Mouse (Mus musculus) heart, embryonic 14.5 days (tissue): ENCODE data around the gene Kat2b. TPM values are rescaled to one million over a fixed set of nuclear protein-coding genes. Genes with fewer than 3 reads are reported as not detected.
"Not testable (repeated sequence)": the region's sequence is repeated elsewhere in the genome, so short reads cannot be mapped to it uniquely, and the experiment has no call there.

ENCODE experiments used
- ATAC-seq: fragments of 200-750 bp; cut with Nextera tagmentation; 2 replicates; pipeline ENCODE4 v1.8.0; 2017; ENCODE audit warnings: low read depth, moderate TSS enrichment; ENCODE audit not compliant: insufficient number of reproducible peaks, insufficient read depth, low FRiP score
- H3K27ac ChIP-seq, 2 experiments: fragments of 200-500 bp in 1 of 2; fragments of 300-500 bp in 1 of 2; sonication (generic) in 1 of 2; replicated peaks in 1 of 2; 2 replicates each; pipeline ENCODE4 v1.5.1; 2012 to 2014; ENCODE audit warnings: low read depth in 2 of 2, low read length in 2 of 2, control low read depth in 1 of 2, mild to moderate bottlenecking in 1 of 2, mixed read lengths in 1 of 2; ENCODE audit not compliant: control insufficient read depth in 1 of 2, insufficient read depth in 1 of 2
- H3K27me3 ChIP-seq: fragments of 300-500 bp; sonication (generic); 2 replicates; pipeline ENCODE4 v1.6.1; 2014; ENCODE audit warnings: mild to moderate bottlenecking, low read length, control low read depth; ENCODE audit not compliant: control insufficient read depth, insufficient read depth
- H3K36me3 ChIP-seq: fragments of 300-500 bp; sonication (generic); 2 replicates; pipeline ENCODE4 v1.6.1; 2014; ENCODE audit warnings: mild to moderate bottlenecking, control low read depth, low read length, mixed read lengths; ENCODE audit not compliant: control insufficient read depth, insufficient read depth
- H3K4me1 ChIP-seq, 2 experiments: fragments of 200-500 bp in 1 of 2; fragments of 300-500 bp in 1 of 2; sonication (generic) in 1 of 2; 2 replicates each; pipeline ENCODE4 v1.6.1; 2012 to 2014; ENCODE audit warnings: low read length in 2 of 2, control low read depth in 1 of 2, mixed read lengths in 1 of 2; ENCODE audit not compliant: control insufficient read depth in 2 of 2, insufficient read depth in 2 of 2
- H3K4me2 ChIP-seq: fragments of 300-500 bp; sonication (generic); 2 replicates; pipeline ENCODE4 v1.6.1; 2014; ENCODE audit warnings: mild to moderate bottlenecking, low read length
- H3K4me3 ChIP-seq, 2 experiments: fragments of 200-500 bp in 1 of 2; fragments of 300-500 bp in 1 of 2; sonication (generic) in 1 of 2; 2 replicates each; pipeline ENCODE4 v1.5.1; 2012 to 2014; ENCODE audit warnings: low read length in 2 of 2, mild to moderate bottlenecking in 2 of 2, control low read depth in 1 of 2, low read depth in 1 of 2, moderate library complexity in 1 of 2; ENCODE audit not compliant: control insufficient read depth in 1 of 2, insufficient read depth in 1 of 2
- H3K9ac ChIP-seq: fragments of 300-500 bp; sonication (generic); 2 replicates; pipeline ENCODE4 v1.6.1; 2014; ENCODE audit warnings: mild to moderate bottlenecking, low read length
- H3K9me3 ChIP-seq: fragments of 300-500 bp; sonication (generic); 2 replicates; pipeline ENCODE4 v1.6.1; 2016; ENCODE audit warnings: low read length, control low read depth; ENCODE audit not compliant: control insufficient read depth
- WGBS: fragments of 180-500 bp; shearing (Covaris S2); extraction: QIAGEN DNeasy Blood & Tissue Kit; methylation state at CpG from one replicate; pipeline ENCODE4 v1.1.7; 2014; 5-methylcytosine and 5-hydroxymethylcytosine counted together
- polyA plus RNA-seq: library from polyadenylated mRNA; unstranded; fragments of >200 nt; fragmentation: Nextera tagmentation; extraction: Ambion mirVana; gene quantifications from 2 replicates; pipeline ENCODE4 v1.2.1, GENCODE M21; 2014

The Kat2b gene
- polyA plus RNA-seq, 1 experiment from 2014 or later: 16.6 TPM

DNA sequence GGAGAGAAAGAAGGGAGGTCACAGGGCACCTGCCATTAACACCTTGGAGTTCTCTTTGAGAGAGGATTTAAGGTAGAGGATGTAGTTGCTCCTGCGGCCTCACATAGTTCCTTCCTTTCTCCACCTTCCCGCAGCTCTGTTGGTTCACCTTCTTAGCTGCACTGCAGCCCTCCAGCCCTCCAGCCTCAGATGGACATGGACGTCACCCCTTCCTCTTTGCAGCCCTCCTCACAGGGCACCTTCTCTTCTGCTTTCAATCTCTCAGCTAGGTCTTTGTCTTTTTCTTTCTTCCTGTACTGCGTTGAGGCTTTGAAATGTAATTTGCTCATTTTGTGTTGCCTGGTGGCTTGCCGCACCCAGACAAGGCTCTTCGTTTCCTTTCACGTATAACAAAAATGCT, 36.6 kb downstream of the Kat2b start:
- H3K9ac ChIP-seq, ATAC-seq, H3K4me2 ChIP-seq, H3K4me1 ChIP-seq, H3K27ac ChIP-seq, H3K27me3 ChIP-seq, H3K36me3 ChIP-seq, H3K4me3 ChIP-seq, H3K9me3 ChIP-seq: not testable (repeated sequence)
- WGBS: no CpG with 5 or more reads among the region's 7 CpGs

DNA sequence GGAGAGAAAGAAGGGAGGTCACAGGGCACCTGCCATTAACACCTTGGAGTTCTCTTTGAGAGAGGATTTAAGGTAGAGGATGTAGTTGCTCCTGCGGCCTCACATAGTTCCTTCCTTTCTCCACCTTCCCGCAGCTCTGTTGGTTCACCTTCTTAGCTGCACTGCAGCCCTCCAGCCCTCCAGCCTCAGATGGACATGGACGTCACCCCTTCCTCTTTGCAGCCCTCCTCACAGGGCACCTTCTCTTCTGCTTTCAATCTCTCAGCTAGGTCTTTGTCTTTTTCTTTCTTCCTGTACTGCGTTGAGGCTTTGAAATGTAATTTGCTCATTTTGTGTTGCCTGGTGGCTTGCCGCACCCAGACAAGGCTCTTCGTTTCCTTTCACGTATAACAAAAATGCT, 39.4 kb downstream of the Kat2b start:
- H3K36me3 ChIP-seq, H3K4me1 ChIP-seq, H3K9ac ChIP-seq, H3K4me3 ChIP-seq, H3K27ac ChIP-seq, H3K4me2 ChIP-seq, ATAC-seq, H3K9me3 ChIP-seq, H3K27me3 ChIP-seq: not testable (repeated sequence)
- no CpG with 5 or more reads among the region's 7 CpGs for WGBS

DNA sequence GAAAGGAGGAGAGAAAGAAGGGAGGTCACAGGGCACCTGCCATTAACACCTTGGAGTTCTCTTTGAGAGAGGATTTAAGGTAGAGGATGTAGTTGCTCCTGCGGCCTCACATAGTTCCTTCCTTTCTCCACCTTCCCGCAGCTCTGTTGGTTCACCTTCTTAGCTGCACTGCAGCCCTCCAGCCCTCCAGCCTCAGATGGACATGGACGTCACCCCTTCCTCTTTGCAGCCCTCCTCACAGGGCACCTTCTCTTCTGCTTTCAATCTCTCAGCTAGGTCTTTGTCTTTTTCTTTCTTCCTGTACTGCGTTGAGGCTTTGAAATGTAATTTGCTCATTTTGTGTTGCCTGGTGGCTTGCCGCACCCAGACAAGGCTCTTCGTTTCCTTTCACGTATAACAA, 42.3 kb downstream of the Kat2b start:
- H3K4me3 ChIP-seq, H3K9me3 ChIP-seq, H3K4me1 ChIP-seq, H3K9ac ChIP-seq, H3K4me2 ChIP-seq, H3K27ac ChIP-seq, H3K27me3 ChIP-seq, ATAC-seq: not testable (repeated sequence)
- WGBS: no CpG with 5 or more reads among the region's 7 CpGs
- H3K36me3 ChIP-seq: peaks cover 27% of the 10 kb centered on the region

DNA sequence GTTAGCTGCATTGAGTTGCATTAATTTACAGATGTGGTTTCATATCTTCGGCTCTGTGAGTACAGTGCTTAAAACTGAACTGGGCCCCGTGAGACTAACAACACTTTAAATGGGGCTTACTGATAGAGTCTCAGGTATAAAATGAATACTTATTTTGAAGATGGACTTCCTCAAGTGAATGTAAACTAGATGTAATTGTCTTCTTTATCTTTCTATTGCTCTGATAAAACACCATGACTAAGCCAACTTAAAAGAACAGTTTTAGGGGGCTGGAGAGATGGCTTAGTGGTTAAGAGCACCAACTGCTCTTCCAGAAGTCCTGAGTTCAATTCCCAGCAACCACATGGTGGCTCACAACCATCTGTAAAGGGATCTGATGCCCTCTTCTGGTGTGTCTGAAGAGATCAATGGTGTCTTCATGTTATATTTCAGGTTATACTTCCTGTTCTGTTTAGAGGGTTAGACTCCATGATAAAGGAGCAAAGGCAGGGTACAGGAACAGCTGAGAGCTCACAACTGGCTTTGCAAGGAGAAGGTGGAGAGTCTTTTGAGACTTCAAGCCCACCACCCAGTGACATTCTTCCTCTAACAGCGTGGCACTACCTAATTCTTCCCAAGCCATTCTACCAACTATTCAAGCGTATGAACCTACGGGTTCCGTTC, 50.8 kb downstream of the Kat2b start:
- H3K4me3 ChIP-seq: no peak overlapping the region
- 94% methylated on average over 6 of the region's 6 CpGs for WGBS
- no peak overlapping the region for H3K27ac ChIP-seq
- H3K36me3 ChIP-seq: peaks cover 24% of the 10 kb centered on the region
- H3K4me2 ChIP-seq: no peak overlapping the region
- no peaks in the 10 kb centered on the region for H3K27me3 ChIP-seq
- no peak overlapping the region for H3K9ac ChIP-seq
- ATAC-seq: no peak
- H3K4me1 ChIP-seq: no peaks in the 10 kb centered on the region; a peak in 1 of 4 replicates
- H3K9me3 ChIP-seq: no peaks in the 10 kb centered on the region

DNA sequence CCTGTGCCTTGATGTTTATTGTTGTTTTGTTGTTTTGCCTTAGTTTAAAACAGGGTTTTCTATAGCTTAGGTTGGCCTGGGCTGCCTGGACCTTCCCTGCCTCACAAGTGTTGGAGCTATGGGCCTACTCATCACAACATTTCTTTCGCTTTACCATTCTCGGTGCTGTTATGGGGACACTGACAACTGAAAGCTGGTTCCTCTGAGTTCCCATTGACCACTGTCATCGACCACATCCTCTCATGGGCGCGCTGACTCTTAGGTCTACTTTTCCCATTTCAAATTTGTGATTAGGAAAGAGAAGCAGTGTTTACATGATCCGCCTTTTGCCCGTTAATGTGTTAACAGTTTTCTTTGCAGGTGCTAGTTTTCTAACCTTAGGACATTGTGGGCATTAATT, 51.7 kb downstream of the Kat2b start:
- Histone ChIP-seq H3K36me3 (peaks cover 17% of the 10 kb centered on the region), H3K9me3 (no peaks in the 10 kb centered on the region), H3K4me1 (peaks cover 0 to under 1% of the 10 kb centered on the region in 2 experiments; a peak in 2 of 4 replicates), H3K4me3 (no peak overlapping the region), H3K27ac (no peak overlapping the region), H3K4me2 (no peak overlapping the region), H3K27me3 (no peaks in the 10 kb centered on the region), H3K9ac (no peak overlapping the region)
- ATAC-seq: no peak
- 92% methylated on average over 7 of the region's 7 CpGs for WGBS

- Histone ChIP-seq H3K9ac (no peak overlapping the region), H3K27me3 (no peaks in the 10 kb centered on the region), H3K9me3 (no peaks in the 10 kb centered on the region), H3K4me1 (peaks cover 2 to 3% of the 10 kb centered on the region in 2 experiments; a peak in 2 of 4 replicates), H3K27ac (no peak overlapping the region), H3K4me3 (no peak overlapping the region), H3K4me2 (no peak overlapping the region), H3K36me3 (peaks cover 13% of the 10 kb centered on the region; the same call in 1 of the 2 replicates)
- no peak for ATAC-seq
Observed at GRCm38 (mm10) chr17:53619391-53619790, 52.7 kb downstream of the Kat2b start.

DNA sequence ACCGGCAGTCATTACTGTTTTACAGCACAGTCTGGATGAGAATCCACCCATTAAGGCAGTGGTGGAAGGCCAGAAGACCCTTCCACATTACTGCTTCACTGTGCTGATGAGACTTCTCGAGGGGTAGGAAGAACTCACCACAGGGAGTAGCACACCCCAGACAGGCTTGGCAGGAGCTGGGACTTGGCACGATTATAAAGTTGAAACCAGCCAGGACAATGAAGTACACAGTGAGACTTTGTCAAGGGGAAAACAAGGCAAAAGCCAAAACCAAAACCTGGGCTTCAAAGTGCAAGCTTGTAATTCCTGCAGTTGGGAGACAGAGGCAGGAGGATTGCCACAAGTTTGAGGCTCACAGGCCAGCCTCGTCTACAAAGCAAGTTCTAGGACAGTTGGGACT, 54.0 kb downstream of the Kat2b start:
- Histone ChIP-seq H3K36me3 (peaks cover 17% of the 10 kb centered on the region), H3K27ac (no peak overlapping the region), H3K27me3 (no peaks in the 10 kb centered on the region), H3K4me2 (no peak overlapping the region), H3K4me3 (no peak overlapping the region), H3K4me1 (peaks cover 2 to 3% of the 10 kb centered on the region in 2 experiments; a peak in 2 of 4 replicates), H3K9me3 (no peaks in the 10 kb centered on the region), H3K9ac (no peak overlapping the region)
- 80% methylated on average over 4 of the region's 4 CpGs for WGBS
- ATAC-seq: no peak

DNA sequence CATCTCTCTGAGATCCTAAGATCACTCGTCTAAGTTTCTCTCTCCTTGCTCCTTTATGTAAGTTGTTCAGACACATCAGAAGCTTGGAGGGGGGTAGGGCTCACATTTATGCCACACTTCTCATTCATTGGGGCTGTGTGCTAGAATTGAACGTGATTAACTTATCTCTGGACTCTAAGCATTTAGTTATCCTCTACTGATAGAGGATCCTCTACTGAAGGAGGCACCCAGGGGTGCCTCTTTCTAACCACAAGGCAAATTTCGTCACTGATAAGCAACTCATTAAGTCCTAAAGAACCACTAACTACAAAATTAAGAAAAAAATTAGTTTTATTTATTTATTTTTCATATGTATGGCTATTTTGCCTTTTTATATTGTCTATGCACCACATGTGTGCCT, 55.5 kb downstream of the Kat2b start:
- Histone ChIP-seq H3K27ac (no peak overlapping the region), H3K4me2 (no peak overlapping the region), H3K4me1 (peaks cover 2 to 5% of the 10 kb centered on the region in 2 experiments; a peak in 2 of 4 replicates), H3K4me3 (no peak overlapping the region), H3K9me3 (no peaks in the 10 kb centered on the region), H3K36me3 (peaks cover 25% of the 10 kb centered on the region), H3K9ac (no peak overlapping the region), H3K27me3 (no peaks in the 10 kb centered on the region)
- no peak for ATAC-seq
- 55% methylated on average over 3 of the region's 3 CpGs for WGBS
